Mouse (Mus musculus) embryonic facial prominence, embryonic 15.5 days (tissue): ENCODE measurements around the gene Inpp1. TPM values are rescaled to one million over a fixed set of nuclear protein-coding genes. Genes with fewer than 3 reads are reported as not detected.
"Not testable (repeated sequence)": the region's sequence is repeated elsewhere in the genome, so short reads cannot be mapped to it uniquely, and the experiment has no call there.

Source experiments
- ATAC-seq: fragments of 200-750 bp; cut with Nextera tagmentation; 2 replicates; pipeline ENCODE4 v1.8.0; 2017; ENCODE audit warnings: low read depth, moderate TSS enrichment; ENCODE audit not compliant: insufficient number of reproducible peaks, low FRiP score, low TSS enrichment
- H3K27ac ChIP-seq: fragments of 300-500 bp; sonication (generic); replicated peaks from 2 replicates; pipeline ENCODE4 v1.5.1; 2015; ENCODE audit warnings: mild to moderate bottlenecking, inconsistent platforms
- H3K27me3 ChIP-seq: fragments of 300-500 bp; sonication (generic); 2 replicates; pipeline ENCODE4 v1.6.1; 2015; ENCODE audit warnings: inconsistent platforms
- H3K36me3 ChIP-seq: fragments of 300-500 bp; sonication (generic); 2 replicates; pipeline ENCODE4 v1.6.1; 2015; ENCODE audit warnings: mild to moderate bottlenecking, inconsistent platforms
- H3K4me1 ChIP-seq: fragments of 300-500 bp; sonication (generic); 2 replicates; pipeline ENCODE4 v1.6.1; 2015; ENCODE audit warnings: inconsistent platforms
- H3K4me2 ChIP-seq: fragments of 300-500 bp; sonication (generic); replicated peaks from 2 replicates; pipeline ENCODE4 v1.6.1; 2015; ENCODE audit warnings: mild to moderate bottlenecking, inconsistent platforms
- H3K4me3 ChIP-seq: fragments of 300-500 bp; sonication (generic); replicated peaks from 2 replicates; pipeline ENCODE4 v1.5.1; 2015; ENCODE audit warnings: mild to moderate bottlenecking, inconsistent platforms
- H3K9ac ChIP-seq: fragments of 300-500 bp; sonication (generic); 2 replicates; pipeline ENCODE4 v1.6.1; 2015; ENCODE audit warnings: inconsistent platforms
- H3K9me3 ChIP-seq: fragments of 300-500 bp; sonication (generic); replicated peaks from 2 replicates; pipeline ENCODE4 v1.6.1; 2016; ENCODE audit warnings: inconsistent platforms
- WGBS: fragments of 180-500 bp; shearing (Covaris S2); methylation state at CpG from one replicate; pipeline ENCODE4 v1.1.7; 2015; 5-methylcytosine and 5-hydroxymethylcytosine counted together
- polyA plus RNA-seq: library from polyadenylated mRNA; unstranded; fragments of >200 nt; fragmentation: Nextera tagmentation; extraction: Ambion mirVana; gene quantifications from 2 replicates; pipeline ENCODE4 v1.2.1, GENCODE M21; 2015

Gene Inpp1
- 15.7 and 20.0 TPM in 2 replicates for polyA plus RNA-seq

GRCm38 (mm10) chr1:52816910-52817812 is at the start of gene Inpp1:
Inpp1 (minus strand) TSS chr1:52817688.
- Histone ChIP-seq H3K36me3 (no peaks in the 10 kb centered on the region), H3K4me2 (peak within 1 kb of the TSS; percentile 79), H3K9ac (peak within 1 kb of the TSS; percentile 77), H3K4me3 (peak within 1 kb of the TSS; percentile 70), H3K27me3 (no peaks in the 10 kb centered on the region), H3K4me1 (peaks cover 15% of the 10 kb centered on the region), H3K9me3 (no peaks in the 10 kb centered on the region), H3K27ac (peak within 1 kb of the TSS; percentile 83)
- peak; percentile 83 for ATAC-seq
- under 1% methylated on average over 58 of the region's 59 CpGs for WGBS

GRCm38 (mm10) chr1:52866007-52866406 is 48.5 kb upstream of the Inpp1 start:
- Histone ChIP-seq H3K4me2 (no peak overlapping the region), H3K27me3 (no peaks in the 10 kb centered on the region), H3K9ac (no peak overlapping the region), H3K36me3 (0 out of 2 replicates have a peak, but pooled peaks cover 2% of the 10 kb centered on the region), H3K27ac (no peak overlapping the region), H3K4me3 (no peak overlapping the region), H3K4me1 (no peaks in the 10 kb centered on the region), H3K9me3 (no peaks in the 10 kb centered on the region)
- ATAC-seq, result no peak
- 96% methylated on average over 3 of the region's 3 CpGs for WGBS

- Histone ChIP-seq H3K36me3 (0 out of 2 replicates have a peak, but pooled peaks cover 5% of the 10 kb centered on the region), H3K4me1 (no peaks in the 10 kb centered on the region), H3K27me3 (no peaks in the 10 kb centered on the region), H3K9ac (no peak overlapping the region), H3K4me3 (no peak overlapping the region), H3K4me2 (no peak overlapping the region), H3K9me3 (no peaks in the 10 kb centered on the region), H3K27ac (no peak overlapping the region)
- ATAC-seq, result no peak
- WGBS, result 100% methylated on average over 1 of the region's 1 CpGs
These were observed 46.7 kb upstream of the Inpp1 start for GRCm38 (mm10) chr1:52864220-52864619.

GRCm38 (mm10) chr1:52855904-52856601 is 38.6 kb upstream of the Inpp1 start:
- no peak for ATAC-seq
- H3K4me1 ChIP-seq, result no peaks in the 10 kb centered on the region
- no peak overlapping the region for H3K4me3 ChIP-seq
- WGBS, result 87% methylated on average over 7 of the region's 7 CpGs
- 0 out of 2 replicates have a peak, but pooled peaks cover 3% of the 10 kb centered on the region for H3K36me3 ChIP-seq
- no peak overlapping the region for H3K9ac ChIP-seq
- no peak overlapping the region for H3K27ac ChIP-seq
- no peaks in the 10 kb centered on the region for H3K27me3 ChIP-seq
- no peaks in the 10 kb centered on the region for H3K9me3 ChIP-seq
- no peak overlapping the region for H3K4me2 ChIP-seq

GRCm38 (mm10) chr1:52854029-52854428 is 36.5 kb upstream of the Inpp1 start:
- H3K4me1 ChIP-seq, H3K4me3 ChIP-seq, H3K36me3 ChIP-seq, H3K9me3 ChIP-seq, H3K27me3 ChIP-seq, H3K27ac ChIP-seq, ATAC-seq, H3K9ac ChIP-seq, H3K4me2 ChIP-seq: not testable (repeated sequence)
- 75% methylated on average over 1 of the region's 1 CpGs for WGBS

- Histone ChIP-seq H3K36me3 (no peaks in the 10 kb centered on the region), H3K9me3 (no peaks in the 10 kb centered on the region), H3K4me1 (peaks cover 8% of the 10 kb centered on the region), H3K4me2 (no peak overlapping the region), H3K4me3 (no peak overlapping the region), H3K27ac (no peak overlapping the region), H3K9ac (no peak overlapping the region), H3K27me3 (no peaks in the 10 kb centered on the region)
- WGBS, result 70% methylated on average over 4 of the region's 4 CpGs
- no peak for ATAC-seq
These were observed 31.9 kb upstream of the Inpp1 start for GRCm38 (mm10) chr1:52849422-52849821.

DNA sequence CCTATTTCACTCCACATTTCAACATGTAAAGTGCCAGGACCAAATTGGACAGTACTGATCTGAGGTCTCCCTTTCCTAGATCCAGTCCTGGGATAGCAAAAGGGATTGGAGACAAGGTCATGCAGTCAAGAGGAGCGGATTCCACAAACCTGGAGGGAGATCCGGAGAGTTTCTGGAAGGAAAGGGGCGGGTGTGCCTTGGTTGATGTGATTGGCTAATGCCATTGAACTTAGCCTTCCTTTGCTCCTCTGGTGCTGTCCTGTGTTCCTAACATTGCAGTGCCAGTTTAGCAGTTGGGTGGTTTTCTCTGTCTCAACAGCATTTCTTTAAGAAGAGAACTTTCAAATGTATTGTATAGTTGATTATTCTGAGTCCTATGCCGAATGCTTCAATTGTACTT is 29.1 kb upstream of the Inpp1 start:
- H3K36me3 ChIP-seq, result no peaks in the 10 kb centered on the region
- H3K4me2 ChIP-seq, result no peak overlapping the region
- H3K4me1 ChIP-seq, result peaks cover 8% of the 10 kb centered on the region
- no peaks in the 10 kb centered on the region for H3K9me3 ChIP-seq
- ATAC-seq, result no peak
- no peak overlapping the region for H3K9ac ChIP-seq
- no peak overlapping the region for H3K27ac ChIP-seq
- 84% methylated on average over 4 of the region's 4 CpGs for WGBS
- H3K4me3 ChIP-seq, result no peak overlapping the region
- H3K27me3 ChIP-seq, result no peaks in the 10 kb centered on the region

- Histone ChIP-seq H3K27me3 (no peaks in the 10 kb centered on the region), H3K4me2 (peak within 1 kb of the TSS; percentile 61), H3K9ac (peak within 1 kb of the TSS; percentile 62), H3K27ac (peak within 1 kb of the TSS; percentile 84), H3K36me3 (no peaks in the 10 kb centered on the region), H3K4me1 (peaks cover 8% of the 10 kb centered on the region), H3K9me3 (no peaks in the 10 kb centered on the region), H3K4me3 (peak within 1 kb of the TSS; percentile 64)
- peak; percentile 100 for ATAC-seq
- WGBS, result 2% methylated on average over 45 of the region's 45 CpGs
These were observed 27.5 kb upstream of the Inpp1 start, which contains the start of gene Hibch for GRCm38 (mm10) chr1:52844782-52845665. Hibch (plus strand) TSS chr1:52844929.

DNA sequence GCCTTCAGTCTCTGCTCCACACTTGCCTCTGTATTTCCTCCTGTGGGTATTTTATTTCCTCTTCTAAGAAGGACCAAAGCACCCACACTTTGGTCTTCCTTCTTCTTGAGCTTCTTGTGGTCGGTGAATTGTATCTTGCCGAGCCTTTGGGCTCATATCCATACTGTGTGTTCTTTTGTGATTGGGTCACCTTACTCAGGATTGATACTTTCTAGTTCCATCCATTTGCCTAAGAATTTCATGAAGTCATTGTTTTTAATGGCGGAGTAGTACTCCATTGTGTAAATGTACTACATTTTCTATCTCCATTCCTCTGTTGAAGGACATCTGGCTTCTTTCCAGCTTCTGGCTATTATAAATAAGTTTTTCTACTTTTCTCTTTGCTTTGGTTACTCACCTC is 26.9 kb upstream of the Inpp1 start:
- no peaks in the 10 kb centered on the region for H3K36me3 ChIP-seq
- 14% methylated on average over 3 of the region's 3 CpGs for WGBS
- no peaks in the 10 kb centered on the region for H3K27me3 ChIP-seq
- H3K9me3 ChIP-seq, result no peaks in the 10 kb centered on the region
- H3K4me1 ChIP-seq, result peaks cover 8% of the 10 kb centered on the region
- no peak overlapping the region for H3K9ac ChIP-seq
- no peak overlapping the region for H3K27ac ChIP-seq
- peak overlapping the region; percentile 61 for H3K4me2 ChIP-seq
- 0 out of 2 replicates have a peak, but pooled peaks have one; percentile 2 for ATAC-seq
- peak overlapping the region; percentile 64 for H3K4me3 ChIP-seq

DNA sequence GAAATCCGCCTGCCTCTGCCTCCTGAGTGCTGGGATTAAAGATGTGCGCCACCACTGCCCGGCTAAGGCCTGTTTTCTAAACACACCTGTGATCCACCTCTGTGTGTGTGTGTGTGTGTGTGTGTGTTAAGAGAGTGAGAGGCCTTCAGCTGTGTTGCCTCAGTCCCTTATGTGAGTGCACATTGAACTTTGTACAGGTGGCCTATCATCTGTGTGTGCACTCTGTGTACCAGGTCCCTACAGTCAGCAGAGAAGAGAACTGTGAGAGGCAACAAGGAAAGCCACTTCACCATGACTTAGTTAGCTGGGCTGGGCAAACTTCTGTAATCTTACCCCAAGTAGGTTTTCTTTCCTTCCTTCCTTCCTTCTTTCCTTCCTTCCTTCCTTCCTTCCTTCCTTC is 21.6 kb upstream of the Inpp1 start:
- no peaks in the 10 kb centered on the region for H3K9me3 ChIP-seq
- no peak overlapping the region for H3K27ac ChIP-seq
- no peak overlapping the region for H3K9ac ChIP-seq
- H3K27me3 ChIP-seq, result no peaks in the 10 kb centered on the region
- H3K4me3 ChIP-seq, result no peak overlapping the region
- 95% methylated on average over 3 of the region's 3 CpGs for WGBS
- H3K36me3 ChIP-seq, result no peaks in the 10 kb centered on the region
- no peak overlapping the region for H3K4me2 ChIP-seq
- H3K4me1 ChIP-seq, result no peaks in the 10 kb centered on the region
- no peak for ATAC-seq

GRCm38 (mm10) chr1:52817813-52818147 is 292 bp upstream of the Inpp1 start:
- Histone ChIP-seq H3K4me1 (peaks cover 15% of the 10 kb centered on the region), H3K27ac (peak overlapping the region; percentile 83), H3K9ac (peak overlapping the region; percentile 77), H3K36me3 (no peaks in the 10 kb centered on the region), H3K27me3 (no peaks in the 10 kb centered on the region), H3K9me3 (no peaks in the 10 kb centered on the region), H3K4me2 (peak overlapping the region; percentile 79), H3K4me3 (peak overlapping the region; percentile 70)
- ATAC-seq, result no peak
- WGBS, result 3% methylated on average over 7 of the region's 7 CpGs
